Mouse (Mus musculus) c-Kit-positive CD71-negative TER-119-negative erythroid progenitor cells, embryonic 14.5 days (primary cell): ENCODE measurements around the gene Bik.

Source experiments
- DNase-seq: peaks from one replicate; pipeline ENCODE4 v3.0.0-alpha.2; 2013; ENCODE audit warnings: low read depth

Gene Bik

GRCm38 (mm10) chr15:83583419-83584156 lies 56.9 kb downstream of the Bik start:
- DNase-seq, result no peak

- DNase-seq, result no peak
Observed at GRCm38 (mm10) chr15:83584741-83585220, 58.1 kb downstream of the Bik start.

DNA sequence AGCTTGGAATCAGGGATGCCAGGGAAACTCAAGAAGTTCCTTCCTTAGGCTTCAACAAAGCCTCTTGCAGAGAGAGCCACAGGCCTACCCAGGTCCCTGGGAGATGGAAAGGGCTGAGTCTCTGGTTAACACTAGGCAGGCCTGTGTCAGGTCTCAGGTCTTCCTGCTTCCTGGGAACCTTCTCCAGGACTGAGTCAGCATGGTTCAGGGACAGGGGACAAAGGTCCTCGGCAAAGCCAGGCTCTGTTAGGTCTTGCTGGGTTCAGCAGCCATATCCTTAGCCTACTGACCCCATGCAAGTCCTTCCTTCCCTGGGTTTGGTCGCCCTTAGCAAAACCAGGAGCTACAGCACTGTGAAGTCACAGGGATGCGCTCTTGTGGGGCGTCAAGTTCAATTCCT lies 64.2 kb downstream of the Bik start:
- DNase-seq, result no peak

DNA sequence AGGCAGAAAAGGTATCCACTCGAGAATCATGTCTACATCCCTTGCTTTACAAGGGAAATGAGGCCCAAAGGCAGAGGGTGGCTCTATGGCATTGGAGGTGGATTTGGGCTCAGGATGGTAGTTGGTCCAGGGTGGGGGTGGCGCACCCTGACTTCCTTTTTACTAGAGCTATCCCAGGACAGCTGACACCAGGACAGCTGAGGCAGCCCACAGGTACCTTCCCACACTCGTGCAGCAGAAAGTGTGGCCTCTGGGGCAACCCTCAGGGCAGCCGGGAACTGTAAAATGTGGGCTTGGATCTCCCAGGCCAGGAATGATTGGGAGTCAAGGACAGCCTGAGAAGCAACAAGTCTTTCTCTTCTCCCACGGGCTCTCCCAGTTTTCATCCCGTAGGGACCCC lies 65.1 kb downstream of the Bik start:
- no peak for DNase-seq

DNA sequence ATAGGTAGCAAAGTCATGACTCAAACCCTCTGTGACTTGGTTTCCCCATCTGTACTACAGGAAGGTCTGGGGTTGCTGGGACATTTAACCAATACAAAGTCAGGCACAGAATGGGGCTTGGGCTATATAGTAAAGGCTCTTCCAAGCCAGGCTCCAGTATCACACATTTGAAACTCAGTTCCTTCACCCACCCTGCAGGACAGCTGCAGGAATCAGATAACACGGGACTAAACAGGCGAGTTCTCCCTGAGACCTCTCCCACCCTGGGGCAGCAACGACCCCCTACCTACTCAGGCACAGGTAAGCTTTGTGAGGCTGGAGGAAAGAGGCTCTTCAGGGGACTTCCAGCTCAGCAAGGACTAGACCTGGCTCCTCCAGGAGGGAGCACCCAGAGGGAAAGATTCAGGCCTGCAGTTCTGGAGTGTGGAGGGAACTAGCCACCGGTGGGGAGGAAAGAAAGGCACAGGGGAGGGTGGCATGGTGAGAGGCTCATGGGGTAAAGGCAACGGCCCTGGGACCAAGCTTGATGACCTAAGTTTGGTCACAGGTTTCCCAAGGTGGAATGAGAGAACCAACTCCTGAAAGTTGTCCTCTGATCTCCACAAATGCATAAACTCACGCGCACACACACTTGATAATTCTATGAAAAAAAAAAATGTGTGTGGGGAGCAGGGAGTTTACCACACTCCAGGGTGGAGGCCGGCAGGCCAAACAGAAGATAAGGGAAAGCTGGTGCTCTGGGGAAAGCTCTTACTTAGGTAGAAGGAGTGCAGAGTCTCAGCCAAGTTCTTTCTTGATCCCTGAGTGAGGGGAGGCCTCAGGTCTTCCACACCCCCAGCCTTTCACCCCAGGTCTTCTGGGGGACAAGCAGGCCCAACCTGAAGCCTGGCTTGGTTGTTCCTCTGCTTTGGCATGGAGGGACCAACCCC lies 65.9 kb downstream of the Bik start:
- DNase-seq, result no peak

GRCm38 (mm10) chr15:83593189-83593585 lies 66.5 kb downstream of the Bik start:
- DNase-seq, result no peak

- DNase-seq, result no peak
Observed at GRCm38 (mm10) chr15:83593702-83594512, 67.2 kb downstream of the Bik start.
